Mouse (Mus musculus) forebrain, embryonic 14.5 days (tissue): Measurements from ENCODE around the gene Gm11213. TPM values are rescaled to one million over a fixed set of nuclear protein-coding genes. Genes with fewer than 3 reads are reported as not detected.

Source experiments
- ATAC-seq: fragments of 200-750 bp; cut with Nextera tagmentation; 2 replicates; pipeline ENCODE4 v1.8.0; 2017; ENCODE audit warnings: mild to moderate bottlenecking, moderate library complexity
- DNase-seq: peaks from one replicate; pipeline ENCODE4 v3.0.0-alpha.2; 2015; ENCODE audit warnings: low spot score
- H3K27ac ChIP-seq: fragments of 300-500 bp; sonication (generic); 2 replicates; pipeline ENCODE4 v1.5.1; 2014; ENCODE audit warnings: low read depth, mild to moderate bottlenecking, control low read depth, low read length, moderate library complexity
- H3K27me3 ChIP-seq: fragments of 300-500 bp; sonication (generic); replicated peaks from 2 replicates; pipeline ENCODE4 v1.6.1; 2014; ENCODE audit warnings: low read length, control low read depth, mixed read lengths; ENCODE audit not compliant: control insufficient read depth, insufficient read depth
- H3K36me3 ChIP-seq: fragments of 300-500 bp; sonication (generic); 2 replicates; pipeline ENCODE4 v1.6.1; 2014; ENCODE audit warnings: low read length, control low read depth; ENCODE audit not compliant: control insufficient read depth, insufficient read depth
- H3K4me1 ChIP-seq: fragments of 300-500 bp; sonication (generic); 2 replicates; pipeline ENCODE4 v1.6.1; 2014; ENCODE audit warnings: antibody characterized with exemption, low read length, control low read depth; ENCODE audit not compliant: control insufficient read depth, insufficient read depth
- H3K4me2 ChIP-seq: fragments of 300-500 bp; sonication (generic); 2 replicates; pipeline ENCODE4 v1.6.1; 2014; ENCODE audit warnings: mild to moderate bottlenecking, control low read depth, low read length
- H3K4me3 ChIP-seq: fragments of 300-500 bp; sonication (generic); 2 replicates; pipeline ENCODE4 v1.5.1; 2014; ENCODE audit warnings: low read depth, low read length, control low read depth
- H3K9ac ChIP-seq: fragments of 300-500 bp; sonication (generic); 2 replicates; pipeline ENCODE4 v1.6.1; 2014; ENCODE audit warnings: mild to moderate bottlenecking, low read length, control low read depth, moderate library complexity
- H3K9me3 ChIP-seq: fragments of 300-500 bp; sonication (generic); replicated peaks from 2 replicates; pipeline ENCODE4 v1.6.1; 2016; ENCODE audit warnings: low read length, control low read depth, mixed read lengths; ENCODE audit not compliant: control insufficient read depth
- WGBS: fragments of 180-500 bp; shearing (Covaris S2); extraction: QIAGEN DNeasy Blood & Tissue Kit; methylation state at CpG from one replicate; pipeline ENCODE4 v1.1.7; 2014; 5-methylcytosine and 5-hydroxymethylcytosine counted together
- polyA plus RNA-seq: library from polyadenylated mRNA; unstranded; fragments of >200 nt; fragmentation: Nextera tagmentation; extraction: Ambion mirVana; gene quantifications from 2 replicates; pipeline ENCODE4 v1.2.1, GENCODE M21; 2014

Gm11213 gene
- not detected in 2 replicates for polyA plus RNA-seq

DNA sequence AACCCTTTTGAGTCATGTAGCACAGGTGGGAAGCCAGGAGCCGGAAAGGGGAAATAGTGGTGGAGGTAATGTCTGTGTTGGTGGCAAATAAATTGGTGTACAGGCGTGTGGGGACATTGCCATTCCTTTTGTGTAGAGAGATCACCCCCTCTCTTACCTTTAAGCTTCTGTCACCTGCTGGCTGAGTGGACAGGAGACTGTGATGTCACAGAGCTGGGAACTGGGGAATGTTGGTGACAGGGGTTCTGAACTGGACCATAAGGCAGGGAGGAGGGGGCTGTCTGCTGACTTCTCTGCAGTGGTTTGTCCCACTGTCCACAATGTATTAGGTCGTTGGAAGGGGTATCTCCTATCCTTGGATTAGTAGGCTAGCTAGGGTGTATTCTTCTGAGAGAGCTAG is at the start of gene Gm11213:
Gene Gm11213, minus strand, starts transcription at position 317 of the 400 bp plus-strand sequence.
- DNase-seq (no peak), ATAC-seq (no peak)
- Histone ChIP-seq H3K36me3 (no peaks in the 10 kb centered on the region), H3K27ac (no peak within 1 kb of the TSS), H3K9ac (no peak within 1 kb of the TSS), H3K4me2 (no peak within 1 kb of the TSS), H3K27me3 (no peaks in the 10 kb centered on the region), H3K4me3 (no peak within 1 kb of the TSS), H3K4me1 (no peaks in the 10 kb centered on the region), H3K9me3 (no peaks in the 10 kb centered on the region)
- WGBS, result 77% methylated on average over 3 of the region's 3 CpGs

DNA sequence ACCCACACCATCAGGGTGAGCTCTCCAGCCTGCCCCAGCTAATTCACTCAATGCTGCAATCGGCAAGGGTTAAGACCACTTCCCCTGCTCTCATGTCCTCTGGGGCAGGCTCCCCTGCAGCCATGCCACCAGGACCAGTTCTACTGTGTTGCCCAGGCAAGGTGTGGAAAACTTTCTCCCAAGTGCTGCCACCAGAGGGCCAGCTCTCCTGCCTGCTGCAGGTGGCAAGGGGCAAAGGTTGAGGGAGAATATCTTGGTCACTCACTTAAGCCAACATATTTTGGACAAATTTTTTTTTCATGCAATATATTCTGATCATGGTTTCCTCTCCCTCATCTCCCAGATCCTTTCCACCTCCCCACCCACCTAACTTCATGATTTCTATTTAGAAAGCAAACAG is 49.3 kb upstream of the Gm11213 start:
- no peak for ATAC-seq
- Histone ChIP-seq H3K4me3 (no peak overlapping the region), H3K9ac (no peak overlapping the region), H3K4me1 (no peaks in the 10 kb centered on the region), H3K4me2 (no peak overlapping the region), H3K27ac (no peak overlapping the region), H3K27me3 (no peaks in the 10 kb centered on the region), H3K36me3 (no peaks in the 10 kb centered on the region), H3K9me3 (no peaks in the 10 kb centered on the region)
- WGBS, result 94% methylated on average over 1 of the region's 1 CpGs
- no peak for DNase-seq

DNA sequence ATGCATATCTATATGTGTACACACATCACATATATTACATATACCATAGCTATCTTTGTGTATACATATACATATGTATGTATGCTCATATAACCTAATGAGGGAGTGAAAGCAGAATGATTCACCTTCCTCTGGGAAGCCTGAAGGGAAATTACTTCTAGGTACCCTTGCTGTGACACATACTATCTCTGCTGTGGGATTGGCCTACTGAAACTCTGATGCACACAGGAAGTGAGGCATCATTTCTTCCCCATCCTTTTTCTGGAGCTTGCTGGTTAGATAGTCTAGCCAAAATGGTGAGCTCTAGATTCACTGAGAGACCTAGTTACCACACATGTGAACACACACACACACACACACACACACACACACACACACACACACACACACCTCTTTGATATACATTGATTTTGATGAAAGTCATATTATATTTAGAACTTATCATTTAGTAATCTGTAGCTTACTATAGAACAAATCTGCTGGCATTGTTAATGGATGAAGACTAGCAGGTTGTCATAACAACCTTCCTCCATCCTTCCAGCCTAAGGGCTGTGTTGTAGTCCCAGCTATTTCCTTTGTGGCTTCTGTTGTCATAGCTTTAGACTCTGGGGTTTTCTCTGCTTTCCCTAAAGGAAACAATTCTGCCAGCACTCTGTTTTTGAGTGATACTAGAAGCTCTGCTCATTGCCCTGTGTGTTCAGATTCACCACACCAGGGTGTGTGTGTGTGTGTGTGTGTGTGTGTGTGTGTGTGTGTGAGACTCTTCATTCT is 39.1 kb upstream of the Gm11213 start:
- Histone ChIP-seq H3K9ac (no peak overlapping the region), H3K36me3 (no peaks in the 10 kb centered on the region), H3K4me1 (no peaks in the 10 kb centered on the region), H3K27me3 (no peaks in the 10 kb centered on the region), H3K4me2 (no peak overlapping the region), H3K4me3 (no peak overlapping the region), H3K9me3 (no peaks in the 10 kb centered on the region), H3K27ac (no peak overlapping the region)
- DNase-seq, result no peak
- no peak for ATAC-seq

GRCm38 (mm10) chr4:63639842-63640241 is 34.8 kb upstream of the Gm11213 start:
- ATAC-seq (no peak), DNase-seq (no peak)
- Histone ChIP-seq H3K27ac (no peak overlapping the region), H3K4me1 (no peaks in the 10 kb centered on the region), H3K9ac (no peak overlapping the region), H3K9me3 (no peaks in the 10 kb centered on the region), H3K27me3 (no peaks in the 10 kb centered on the region), H3K36me3 (no peaks in the 10 kb centered on the region), H3K4me2 (no peak overlapping the region), H3K4me3 (no peak overlapping the region)
- 77% methylated on average over 2 of the region's 2 CpGs for WGBS

- Histone ChIP-seq H3K4me1 (no peaks in the 10 kb centered on the region), H3K27me3 (no peaks in the 10 kb centered on the region), H3K9me3 (no peaks in the 10 kb centered on the region), H3K36me3 (no peaks in the 10 kb centered on the region), H3K9ac (no peak overlapping the region), H3K4me3 (no peak overlapping the region), H3K27ac (no peak overlapping the region), H3K4me2 (no peak overlapping the region)
- ATAC-seq, result no peak
- no peak for DNase-seq
- 41% methylated on average over 1 of the region's 1 CpGs for WGBS
These were observed 33.5 kb upstream of the Gm11213 start for GRCm38 (mm10) chr4:63638603-63639002.

- 83% methylated on average over 2 of the region's 2 CpGs for WGBS
- H3K9me3 ChIP-seq, result no peaks in the 10 kb centered on the region
- H3K4me1 ChIP-seq, result no peaks in the 10 kb centered on the region
- DNase-seq (no peak), ATAC-seq (no peak)
- no peaks in the 10 kb centered on the region for H3K36me3 ChIP-seq
- H3K27me3 ChIP-seq, result no peaks in the 10 kb centered on the region
- H3K4me3 ChIP-seq, result no peak overlapping the region
- H3K9ac ChIP-seq, result no peak overlapping the region
- no peak overlapping the region for H3K4me2 ChIP-seq
- H3K27ac ChIP-seq, result no peak overlapping the region
These were observed 28.1 kb upstream of the Gm11213 start for GRCm38 (mm10) chr4:63633181-63633580.

DNA sequence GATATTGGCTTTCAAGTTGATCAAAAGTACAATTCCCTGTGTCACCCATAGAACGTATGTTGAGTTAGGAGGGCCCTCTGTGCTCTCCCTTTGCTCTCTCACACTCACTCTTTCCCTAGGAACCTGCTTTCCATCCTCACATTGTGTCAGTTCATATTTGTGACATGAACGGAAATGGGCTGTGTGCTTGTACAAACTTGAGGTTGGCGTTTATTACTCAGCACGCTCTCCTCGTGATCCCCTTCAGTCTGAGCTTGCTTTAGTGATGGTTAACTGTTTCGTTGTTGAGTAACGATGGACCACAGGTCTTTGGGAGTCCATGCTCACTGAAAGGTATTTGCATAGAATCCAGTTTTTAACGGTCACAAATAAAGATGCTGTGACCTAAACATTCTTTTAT is 22.1 kb upstream of the Gm11213 start:
- H3K4me2 ChIP-seq, result no peak overlapping the region
- 82% methylated on average over 8 of the region's 8 CpGs for WGBS
- no peak for ATAC-seq

DNA sequence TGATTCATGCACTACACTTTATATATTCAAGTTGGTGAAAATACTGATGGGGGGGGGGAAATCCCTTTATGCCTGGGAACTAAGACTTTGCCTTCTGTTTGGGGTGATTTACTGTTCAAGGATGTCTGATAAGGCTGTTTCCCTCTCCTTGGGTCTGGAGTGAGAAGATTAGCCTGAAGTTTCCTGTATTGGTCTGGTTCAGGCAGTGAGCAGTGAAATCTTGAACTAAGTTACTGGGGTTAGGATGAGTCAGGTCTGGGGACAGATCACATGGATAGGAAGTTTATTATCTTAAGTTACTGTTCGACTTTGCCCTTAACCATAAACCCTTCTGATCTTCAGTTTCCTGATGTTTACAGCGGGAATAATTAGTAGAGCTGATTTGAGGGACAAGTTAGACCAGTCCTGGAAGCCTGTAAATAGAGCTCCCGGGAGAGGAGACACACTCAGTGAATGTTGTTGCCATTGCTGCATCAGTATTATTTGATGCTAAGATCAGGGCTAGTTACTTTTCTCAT is 20.6 kb upstream of the Gm11213 start:
- Histone ChIP-seq H3K9ac (no peak overlapping the region), H3K4me1 (no peaks in the 10 kb centered on the region), H3K9me3 (no peaks in the 10 kb centered on the region), H3K36me3 (no peaks in the 10 kb centered on the region), H3K4me3 (no peak overlapping the region), H3K27me3 (no peaks in the 10 kb centered on the region), H3K27ac (no peak overlapping the region), H3K4me2 (no peak overlapping the region)
- 80% methylated on average over 3 of the region's 3 CpGs for WGBS
- no peak for DNase-seq
- no peak for ATAC-seq

More for the DNA sequence above, 22.1 kb upstream of the Gm11213 start:
- Histone ChIP-seq H3K9me3 (no peaks in the 10 kb centered on the region), H3K9ac (no peak overlapping the region), H3K4me1 (no peaks in the 10 kb centered on the region), H3K27me3 (no peaks in the 10 kb centered on the region), H3K4me3 (no peak overlapping the region), H3K36me3 (no peaks in the 10 kb centered on the region), H3K27ac (no peak overlapping the region)
- no peak for DNase-seq

GRCm38 (mm10) chr4:63622378-63622835 is 17.3 kb upstream of the Gm11213 start, which contains the start of gene Tex48:
TSS of gene Tex48 (minus strand) at chr4:63622428.
- 51% methylated on average over 5 of the region's 5 CpGs for WGBS
- ATAC-seq (no peak), DNase-seq (peak; percentile 3)
- H3K4me2 ChIP-seq, result no peak within 1 kb of the TSS
- no peaks in the 10 kb centered on the region for H3K27me3 ChIP-seq
- no peak within 1 kb of the TSS for H3K27ac ChIP-seq
- no peak within 1 kb of the TSS for H3K4me3 ChIP-seq
- H3K9me3 ChIP-seq, result no peaks in the 10 kb centered on the region
- no peaks in the 10 kb centered on the region for H3K4me1 ChIP-seq
- H3K9ac ChIP-seq, result no peak within 1 kb of the TSS
- H3K36me3 ChIP-seq, result no peaks in the 10 kb centered on the region
